23 mouse cellular contexts compared by ENCODE assay signal in genomic region chr9:23567081-23567480, GRCm38 (mm10).
A peak's percentile ranks its signal among the peaks of the same experiment; 100 is the strongest.
DNase-seq lines count a peak whose midpoint lies in the region.
"Had no signal": no experiment of that assay in that cellular context is flagged by ENCODE, and none has a peak within 500 bp of the region (broad histone marks: within the 10 kb centered on the region; RNA-seq: fewer than 3 reads in every experiment).

No protein-coding gene starts in this region.

- peak; percentile 8 for DNase-seq in adrenal gland, postnatal 14 days
- no peak for DNase-seq in adrenal gland, adult 18-20 months (ENCODE audit: low spot score in 2 of 2)
- peak; percentile 77 for DNase-seq in Muller cell, postnatal 12 days (ENCODE audit: inconsistent ontology term)
- peak; percentile 49 for DNase-seq in fibroblast of lung, adult 2 months (ENCODE audit: low read depth)
- DNase-seq in urinary bladder, postnatal 10 days (ENCODE audit: low spot score), result no peak
- DNase-seq in heart, adult 18-20 months, result no peak
- no peak for DNase-seq in lung, postnatal 14 days
- DNase-seq: cerebellum, adult 11 months; cerebellum, adult 9-10 months; cerebellum, postnatal 36 days; embryo, embryonic 11 days; gastrocnemius, postnatal 14 days; heart, adult 11 months; heart, postnatal 4 days; kidney, adult 8-10 months; kidney, postnatal 4 days; layer of hippocampus, postnatal 36 days; left cerebral cortex, postnatal 4 days; liver, postnatal 0 days; right cerebral cortex, adult 18-20 months; right cerebral cortex, postnatal 4 days; thymus, adult 18-20 months; thymus, postnatal 4 days had no signal

Comparison
In these comparisons a context has a peak if more than half of its experiments do, and no peak if none do; other contexts are left out.
1. DNase-seq: peak in adrenal gland, postnatal 14 days (single experiment), Muller cell, postnatal 12 days (single experiment) and fibroblast of lung, adult 2 months (single experiment); none in adrenal gland, adult 18-20 months (0 of 2), urinary bladder, postnatal 10 days (single experiment), heart, adult 18-20 months (0 of 2) and lung, postnatal 14 days (single experiment).